Mouse (Mus musculus) lung, postnatal 0 days (tissue): ENCODE measurements at regions not wholly inside any gene's neighbourhood (a gene's known extent, or its start where the extent isn't known, plus 50 kb on each side); places are given as distances from the start of the nearest gene placed in this dataset.

Experiments used
- CTCF ChIP-seq: IDR thresholded peaks from 2 replicates; pipeline ENCODE4 v1.5.1; 2016; ENCODE audit warnings: antibody characterized with exemption, mild to moderate bottlenecking
- EP300 ChIP-seq: IDR thresholded peaks from 2 replicates; pipeline ENCODE4 v1.6.1; 2016; ENCODE audit warnings: antibody characterized with exemption, mild to moderate bottlenecking, control low read depth

GRCm38 (mm10) chr9:87865236-87865635, 134.2 kb upstream of the Tbx18 start:
- no peak for TF ChIP-seq CTCF
- no peak for TF ChIP-seq EP300
